Mouse (Mus musculus) E14TG2a.4 (cell line): ENCODE data around the gene Celsr1.

Experiments used
- CTCF ChIP-seq: conservative IDR thresholded peaks from 2 replicates; pipeline ENCODE4 v1.5.1; 2014; ENCODE audit warnings: low read length
- NANOG ChIP-seq: IDR thresholded peaks from 2 replicates; pipeline ENCODE4 v1.6.1; 2014; ENCODE audit warnings: borderline replicate concordance, low read length, mixed read lengths

- TF ChIP-seq CTCF = no peak
- no peak for TF ChIP-seq NANOG
These were observed 45.7 kb downstream of the Celsr1 start for GRCm38 (mm10) chr15:85987896-85988295.
